Mouse (Mus musculus): ENCODE results near the gene Cpne7.
"Not testable (repeated sequence)": the region's sequence is repeated elsewhere in the genome, so short reads cannot be mapped to it uniquely, and the experiment has no call there.

The Cpne7 gene

DNA sequence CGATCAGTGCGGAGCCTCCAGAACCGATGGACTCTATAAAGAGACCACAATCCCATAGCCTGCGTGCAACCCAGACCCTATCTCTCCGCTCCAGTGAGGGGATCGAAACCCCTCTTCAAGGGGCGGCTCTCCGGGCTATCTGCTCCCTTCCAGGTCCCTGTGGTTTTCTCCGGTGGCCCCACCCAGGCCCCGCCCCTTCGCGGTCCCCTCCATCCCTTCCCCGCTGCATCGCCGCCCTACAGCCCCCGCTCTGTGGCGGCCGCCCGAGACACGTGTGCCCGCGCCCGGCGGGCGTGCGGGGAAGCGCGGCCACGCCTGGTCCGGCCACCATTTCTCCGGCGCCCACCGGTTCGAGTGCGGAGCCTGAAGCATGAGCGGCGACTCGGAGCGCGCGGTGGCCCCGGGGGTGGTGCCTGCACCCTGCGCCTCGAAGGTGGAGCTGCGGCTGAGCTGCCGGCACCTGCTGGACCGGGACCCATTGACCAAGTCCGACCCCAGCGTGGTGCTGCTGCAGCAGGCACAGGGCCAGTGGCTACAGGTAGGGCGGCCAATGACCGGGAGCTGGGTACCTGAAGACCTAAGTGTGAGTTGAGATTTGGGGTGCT lies at the start of gene Cpne7:
Gene Cpne7, plus strand, starts transcription at position 248 of the 605 bp plus-strand sequence.
- DNase-seq (ENCODE audit: low spot score): no peak

DNA sequence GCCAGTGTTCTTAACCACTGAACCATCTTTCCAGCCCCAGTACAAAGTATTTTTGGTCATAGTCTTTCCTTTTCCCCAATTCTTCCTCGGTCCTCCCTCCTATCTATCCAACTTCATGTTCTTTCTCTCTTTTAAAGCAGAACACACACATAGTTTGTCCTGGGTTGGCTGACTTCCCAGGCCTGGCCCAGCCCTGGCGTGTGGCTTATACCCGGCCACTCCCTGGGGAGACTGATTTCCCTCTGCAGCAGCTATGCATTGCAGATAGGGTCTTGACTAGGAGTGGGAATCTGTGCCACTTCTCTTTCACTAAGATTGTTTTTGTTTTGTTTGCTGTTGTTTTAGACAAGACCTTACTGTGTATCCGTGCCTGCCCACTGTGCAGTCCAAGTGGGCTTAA lies 46.0 kb upstream of the Cpne7 start:
- no peak for DNase-seq (ENCODE audit: low spot score)

DNA sequence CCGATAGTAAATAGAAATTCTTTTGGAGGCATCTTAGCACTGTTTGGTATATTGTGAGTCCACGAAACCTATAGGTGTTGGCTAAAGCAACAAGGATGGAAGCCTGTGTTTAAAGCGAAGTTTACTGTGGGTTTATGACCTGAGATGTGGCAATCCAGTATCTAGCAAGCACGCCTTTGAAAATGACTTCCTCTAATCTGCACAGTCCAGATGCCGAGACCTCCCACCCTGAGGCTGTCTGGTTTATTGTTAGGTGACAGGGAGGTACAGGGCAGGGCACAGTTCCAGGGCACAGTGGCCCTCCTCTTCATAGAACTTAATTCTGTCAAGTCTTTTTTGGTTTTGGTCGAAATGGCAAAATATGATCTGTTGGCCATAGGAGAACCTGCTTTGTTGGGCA lies 40.0 kb upstream of the Cpne7 start:
- DNase-seq (ENCODE audit: low spot score): no peak

DNA sequence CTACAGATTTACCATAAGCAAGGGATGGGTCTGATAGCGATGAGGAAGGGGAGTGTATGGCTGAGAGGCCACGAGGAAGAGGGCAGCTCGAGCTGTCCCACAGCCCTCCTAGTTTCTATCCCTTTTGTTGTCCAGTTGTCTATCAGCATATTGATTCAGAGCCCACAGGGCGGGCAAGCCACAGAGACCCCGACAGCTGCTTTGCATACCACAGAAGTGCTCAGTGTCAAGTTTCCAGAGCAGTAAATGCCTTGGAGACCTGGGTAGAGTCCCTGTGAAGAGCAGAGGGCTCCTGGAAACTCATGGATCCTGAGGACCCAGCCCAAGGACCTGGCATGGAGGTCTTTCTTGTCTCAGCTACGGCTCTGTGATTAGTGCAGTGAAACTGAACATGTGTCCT lies 34.2 kb upstream of the Cpne7 start:
- no peak for DNase-seq (ENCODE audit: low spot score)

GRCm38 (mm10) chr8:123083610-123084009 lies 33.6 kb upstream of the Cpne7 start:
- no peak for DNase-seq (ENCODE audit: low spot score)

- DNase-seq (ENCODE audit: low spot score): no peak
Observed at GRCm38 (mm10) chr8:123087289-123087688, 29.9 kb upstream of the Cpne7 start.

DNA sequence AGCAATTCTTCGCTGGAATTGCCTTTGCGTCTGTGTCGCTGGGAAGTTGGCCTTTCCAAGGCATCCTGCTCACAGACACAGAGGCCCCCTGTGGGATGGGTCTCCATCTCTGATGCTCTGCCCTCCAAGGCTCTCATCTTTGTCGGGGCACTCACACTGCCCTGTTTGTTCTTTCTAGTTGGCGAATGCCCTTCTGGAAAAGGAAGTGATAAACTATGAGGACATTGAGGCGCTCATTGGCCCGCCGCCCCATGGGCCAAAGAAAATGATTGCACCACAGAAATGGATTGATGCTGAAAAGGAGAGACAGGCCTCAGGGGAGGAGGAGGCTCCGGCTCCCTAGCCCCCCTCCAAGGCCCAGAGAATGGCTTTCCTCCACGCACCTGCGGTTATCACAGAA lies 20.0 kb upstream of the Cpne7 start:
- DNase-seq (ENCODE audit: low spot score): no peak

GRCm38 (mm10) chr8:123097786-123098584 lies 19.2 kb upstream of the Cpne7 start:
- no peak for DNase-seq (ENCODE audit: low spot score)

DNA sequence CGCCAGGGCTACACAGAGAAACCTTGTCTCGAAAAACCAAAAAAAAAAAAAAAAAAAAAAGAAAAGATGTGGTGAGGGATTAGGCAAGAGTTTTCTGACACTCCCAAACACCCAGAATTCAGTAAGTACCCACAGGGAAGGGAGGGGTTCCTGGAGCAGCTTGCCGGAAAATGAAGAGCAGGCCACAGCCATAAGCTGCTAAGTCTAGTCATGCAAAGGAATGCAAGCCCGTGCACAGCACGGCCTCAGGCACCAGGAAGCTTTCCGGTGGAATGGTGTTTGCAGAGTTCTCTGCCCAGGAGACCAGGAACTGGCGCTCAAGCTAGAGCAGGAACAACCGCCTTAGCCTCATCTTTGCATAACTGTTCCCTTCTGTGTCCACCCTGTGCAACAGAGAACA lies 16.9 kb upstream of the Cpne7 start:
- no peak for DNase-seq (ENCODE audit: low spot score)

- no peak for DNase-seq (ENCODE audit: low spot score)
Observed at GRCm38 (mm10) chr8:123101244-123101643, 15.9 kb upstream of the Cpne7 start.

DNA sequence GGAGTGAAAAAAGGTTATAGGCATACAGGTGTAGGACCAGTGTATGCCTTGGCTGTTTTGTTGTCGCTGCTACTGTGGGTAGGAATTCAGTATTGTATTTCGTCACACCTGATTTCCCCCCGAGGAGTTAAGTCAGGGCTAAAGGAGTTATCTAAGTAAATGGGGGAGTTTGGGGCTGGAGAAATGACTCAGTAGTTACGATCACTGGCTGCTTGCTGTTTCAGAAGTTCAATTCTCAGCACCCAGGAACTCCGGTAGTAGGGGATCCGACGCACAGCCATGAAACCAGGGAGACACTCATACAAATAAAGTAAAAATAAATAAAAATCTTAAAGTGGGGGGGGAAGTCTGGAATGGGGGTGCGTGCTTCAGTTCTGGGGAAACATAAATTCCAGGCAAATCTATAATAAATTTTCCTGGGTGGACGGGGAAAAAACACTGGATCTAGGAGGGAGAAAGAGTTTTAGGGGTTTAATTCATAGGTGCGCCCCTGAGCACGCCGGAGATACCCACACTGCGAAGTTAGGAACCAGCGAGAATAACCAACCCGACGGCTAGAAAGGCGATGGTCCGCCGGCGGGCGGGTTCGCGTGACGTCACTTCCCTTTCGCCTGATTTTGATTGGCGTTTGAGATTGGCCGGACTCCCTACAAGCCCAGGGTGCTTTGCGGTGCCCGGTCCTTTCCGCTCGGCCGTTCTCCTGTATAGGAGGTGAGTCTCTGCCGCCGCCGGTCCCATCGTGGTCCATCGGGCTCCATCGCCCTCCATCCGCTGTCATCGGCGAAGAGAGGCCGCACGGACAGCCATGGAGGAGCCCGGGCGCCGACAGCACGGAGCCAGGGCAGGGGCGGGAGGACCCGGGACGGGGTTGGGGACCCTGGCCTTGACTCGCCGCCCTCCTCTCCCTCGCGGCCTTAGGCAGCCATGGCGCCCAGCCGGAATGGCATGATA lies 15.2 kb upstream of the Cpne7 start, which contains the start of gene Rpl13:
Gene Rpl13, plus strand, starts transcription at position 616 of the 951 bp plus-strand sequence.
- DNase-seq (ENCODE audit: low spot score): peak; percentile 96

GRCm38 (mm10) chr8:123102855-123103254 lies 14.3 kb upstream of the Cpne7 start:
- not testable (repeated sequence) for DNase-seq (ENCODE audit: low spot score)

DNA sequence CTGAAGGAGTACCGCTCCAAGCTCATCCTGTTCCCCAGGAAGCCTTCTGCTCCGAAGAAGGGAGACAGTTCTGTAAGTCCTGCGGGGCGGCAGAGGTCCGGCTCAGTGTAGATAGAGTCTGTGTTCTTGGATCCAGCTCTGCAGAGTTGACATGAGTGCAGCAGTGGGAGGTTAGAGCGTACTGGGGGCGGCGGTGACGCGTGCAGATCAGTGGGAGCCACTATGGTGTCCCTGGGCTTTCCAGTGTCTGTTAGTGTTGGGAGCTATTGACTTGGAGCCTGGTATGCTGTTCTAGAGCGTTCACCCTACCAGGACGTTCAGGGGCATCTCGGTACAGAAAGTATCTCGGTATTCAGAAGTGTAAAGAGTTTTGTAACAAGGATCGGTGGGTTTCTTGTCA lies 13.9 kb upstream of the Cpne7 start:
- no peak for DNase-seq (ENCODE audit: low spot score)

- no peak for DNase-seq (ENCODE audit: low spot score)
Observed at GRCm38 (mm10) chr8:123104046-123104767, 13.0 kb upstream of the Cpne7 start.

DNA sequence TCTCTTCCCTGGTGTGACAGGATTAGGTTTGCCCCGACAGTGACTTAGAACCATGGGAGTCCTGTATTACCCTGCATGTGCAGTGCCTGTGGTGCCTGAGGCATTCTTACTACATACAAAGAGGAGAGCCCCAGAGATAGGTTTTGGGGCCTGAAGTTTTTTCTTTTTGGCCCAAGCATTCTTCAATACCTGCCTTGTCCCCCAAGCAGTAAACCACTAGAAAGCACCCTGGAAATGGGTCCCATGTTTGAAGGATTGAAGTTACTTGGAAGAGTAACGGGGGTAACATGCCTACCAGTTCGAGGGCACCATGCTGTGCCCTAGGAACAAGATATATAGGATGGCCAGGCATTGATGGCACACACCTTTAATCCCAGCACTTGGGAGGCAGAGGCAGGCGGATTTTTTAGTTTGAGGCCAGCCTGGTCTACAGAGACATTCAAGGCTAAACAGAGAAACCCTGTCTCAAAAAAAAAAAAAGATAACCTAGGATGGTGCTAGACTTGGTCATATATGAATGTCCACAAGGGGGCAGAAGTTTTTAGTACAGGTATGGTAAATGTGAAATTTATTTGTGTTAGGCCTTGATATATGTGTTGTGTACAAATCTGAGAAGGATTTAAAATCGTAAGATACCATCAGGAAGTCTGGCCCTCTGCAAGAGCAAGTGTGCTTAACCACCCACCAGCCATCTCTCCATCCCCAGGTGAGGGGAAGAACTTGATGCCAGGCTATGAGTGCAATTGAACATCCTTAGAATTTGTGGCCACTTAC lies 11.4 kb upstream of the Cpne7 start:
- DNase-seq (ENCODE audit: low spot score): no peak

GRCm38 (mm10) chr8:123106531-123106930 lies 10.6 kb upstream of the Cpne7 start:
- DNase-seq (ENCODE audit: low spot score): no peak

- DNase-seq (ENCODE audit: low spot score): no peak
Observed at GRCm38 (mm10) chr8:123108010-123108409, 9.2 kb upstream of the Cpne7 start.

- DNase-seq (ENCODE audit: low spot score): no peak
Observed at GRCm38 (mm10) chr8:123108953-123109352, 8.2 kb upstream of the Cpne7 start.

DNA sequence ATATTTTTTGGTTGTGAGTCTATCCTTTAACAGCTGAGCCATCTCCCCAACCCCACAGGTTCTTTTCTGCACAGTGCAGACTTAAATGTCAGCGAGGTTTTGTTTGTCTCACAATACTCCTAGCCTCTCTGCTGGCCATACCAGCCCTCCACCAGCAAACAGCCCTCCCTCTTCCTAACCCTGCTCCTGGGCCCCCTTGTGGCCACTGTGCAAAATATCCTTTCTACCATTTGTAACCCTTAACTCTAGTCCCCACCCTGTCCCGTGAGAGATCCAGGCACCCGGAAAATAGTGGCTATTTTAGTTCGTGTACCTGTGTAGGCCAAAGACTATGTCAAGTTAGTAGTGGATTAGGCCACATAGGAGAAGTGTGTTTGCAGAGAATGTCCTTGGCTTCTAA lies 6.5 kb upstream of the Cpne7 start:
- DNase-seq (ENCODE audit: low spot score): no peak

DNA sequence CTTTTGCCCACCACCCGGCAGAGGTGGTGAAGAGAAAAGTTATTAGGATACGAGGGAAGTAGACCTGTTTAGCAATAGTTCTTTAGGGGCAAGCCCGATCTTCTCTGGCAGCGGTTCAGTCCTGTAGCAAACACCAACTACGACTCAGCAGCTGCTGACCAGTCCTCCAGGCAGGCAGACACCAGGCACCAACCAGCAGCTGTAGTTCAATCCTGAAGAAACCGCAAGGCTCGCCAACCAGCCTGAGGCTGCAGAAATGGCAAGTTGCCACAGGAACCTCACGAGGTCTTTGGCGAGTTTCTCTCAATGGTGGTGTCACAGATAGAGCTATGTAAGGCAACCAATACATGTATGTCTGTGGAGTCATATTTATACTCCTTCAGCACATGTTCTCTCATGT lies 4.3 kb upstream of the Cpne7 start:
- no peak for DNase-seq (ENCODE audit: low spot score)

- no peak for DNase-seq (ENCODE audit: low spot score)
Observed at GRCm38 (mm10) chr8:123113908-123114469, 3.2 kb upstream of the Cpne7 start.
